In the genomic region with DNA sequence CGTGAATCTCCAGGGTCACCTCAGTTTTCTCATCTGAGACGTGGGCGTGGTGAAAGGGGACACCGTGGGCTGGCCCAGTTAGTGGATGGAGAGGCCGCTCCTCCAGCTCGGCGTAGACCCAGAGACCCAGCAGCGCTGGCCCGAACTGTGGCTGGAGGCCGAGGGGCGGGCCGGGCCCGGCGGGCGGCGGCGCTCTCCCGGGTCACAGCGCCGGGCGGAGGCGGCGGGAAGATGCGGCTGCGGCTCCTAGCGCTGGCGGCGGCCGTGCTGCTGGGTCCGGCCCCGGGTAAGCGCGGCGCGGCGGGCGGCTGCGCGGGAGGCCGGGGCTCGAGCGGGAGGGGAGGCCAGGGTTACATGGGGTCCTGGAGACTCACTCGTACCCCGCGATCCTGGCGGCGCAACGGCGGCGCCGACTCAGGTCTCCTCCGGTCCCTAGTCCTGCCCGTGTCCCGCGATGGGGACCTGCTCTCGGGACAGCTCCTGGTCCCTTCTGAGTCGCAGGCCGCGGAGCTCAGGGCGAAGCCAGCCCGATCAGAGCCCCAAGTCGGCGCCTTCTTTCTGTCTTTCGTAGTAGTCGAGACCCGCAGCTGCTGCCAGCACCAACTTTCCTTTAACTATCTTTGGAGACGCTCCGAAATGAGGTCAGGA, we compare ENCODE assay signal across 9 mouse cellular contexts. TPM values are rescaled to one million over a fixed set of nuclear protein-coding genes. Genes with fewer than 3 reads are reported as not detected.
A peak's percentile ranks its signal among the peaks of the same experiment; 100 is the strongest.
DNase-seq lines count a peak whose midpoint lies in the region; ATAC-seq and TF ChIP-seq lines count a peak whose summit lies in the region.
"Had no signal": no experiment of that assay in that cellular context is flagged by ENCODE, and none has a peak within 500 bp of the region (broad histone marks: within the 10 kb centered on the region; RNA-seq: fewer than 3 reads in every experiment).

A gene (plus strand): TSS at position 76 of the 648 bp plus-strand sequence.

- no peak for TF ChIP-seq CTCF in lung, postnatal 0 days (IDR thresholded peaks at IDR 0.05)

- H3K4me1 ChIP-seq in ES-E14 (ENCODE audit: control insufficient read depth in 2 of 2, insufficient read depth in 2 of 2, low read length in 2 of 2, poor library complexity in 1 of 2) = peaks cover 2 to 3% of the 10 kb centered on the region in 2 experiments; a peak in 1 of 4 replicates
- H3K4me1 ChIP-seq in lung, postnatal 0 days (ENCODE audit: insufficient read depth, low read depth, low read length) = no peaks in the 10 kb centered on the region; the same call in 1 of the 2 replicates

- TF ChIP-seq EP300 in lung, postnatal 0 days (IDR thresholded peaks at IDR 0.05) = no peak

- peak within 1 kb of the TSS; percentile 63 for H3K4me2 ChIP-seq in lung, postnatal 0 days (replicated peaks; ENCODE audit: low read depth, low read length)

- in situ Hi-C loops in ES-E14 (cut with MboI; ENCODE audit: low sequenced_read_pairs in 2 of 2, unreplicated experiment in 2 of 2) = no loop called here

- H3K9ac ChIP-seq in ES-E14 (ENCODE audit: insufficient read depth, low read depth, low read length, poor library complexity, severe bottlenecking) = peak within 1 kb of the TSS; percentile 49
- peak within 1 kb of the TSS; percentile 70 for H3K9ac ChIP-seq in lung, postnatal 0 days (replicated peaks; ENCODE audit: low read depth)

- peak within 1 kb of the TSS; percentile 57 to 63 for H3K4me3 ChIP-seq in ES-E14 (ENCODE audit: insufficient read depth in 1 of 2, low read depth in 1 of 2, low read length in 2 of 2, poor library complexity in 1 of 2, severe bottlenecking in 1 of 2)
- H3K4me3 ChIP-seq in lung, postnatal 0 days (ENCODE audit: low read depth, low read length) = peak within 1 kb of the TSS; percentile 51
- H3K4me3 ChIP-seq: megakaryocyte, embryonic 14.5 days had no signal

- H3K36me3 ChIP-seq in ES-E14 (ENCODE audit: control insufficient read depth, insufficient read depth, low read length, poor library complexity, severe bottlenecking) = no peaks in the 10 kb centered on the region
- H3K36me3 ChIP-seq in lung, postnatal 0 days (ENCODE audit: insufficient read depth, low read length) = no peaks in the 10 kb centered on the region

- no peak within 1 kb of the TSS for H3K27ac ChIP-seq in ES-E14 (ENCODE audit: insufficient read depth, low read depth, low read length, poor library complexity, severe bottlenecking)
- H3K27ac ChIP-seq in lung, postnatal 0 days (ENCODE audit: low read length) = peak within 1 kb of the TSS; percentile 75

- DNase-seq in ES-E14 (ENCODE audit: low read depth, low spot score) = no peak
- peak; percentile 22 for DNase-seq in cerebellum, adult 8-10 months
- DNase-seq in frontal cortex, postnatal 14 days (ENCODE audit: low spot score in 2 of 2) = peak; percentile 10 to 16
- DNase-seq in layer of hippocampus, adult 9-11 months = peak; percentile 13
- peak; percentile 73 for DNase-seq in lung, postnatal 0 days (ENCODE audit: low spot score)
- DNase-seq in right cerebral cortex, adult 2 months (ENCODE audit: low spot score in 2 of 2) = peak; percentile 11 to 15
- no peak for DNase-seq in thymus, postnatal 14 days

- ATAC-seq in hematopoietic stem cell, adult 5-6 weeks (replicated peaks in 1 of 2; ENCODE audit: insufficient read depth in 1 of 2, low FRiP score in 2 of 2, low TSS enrichment in 1 of 2, low read depth in 1 of 2, poor library complexity in 2 of 2, severe bottlenecking in 2 of 2) = peak; percentile 8 to 18; a peak in 1 of 4 replicates
- ATAC-seq in lung, postnatal 0 days = peak; percentile 83

- no peaks in the 10 kb centered on the region for H3K9me3 ChIP-seq in ES-E14 (ENCODE audit: control insufficient read depth, insufficient read depth, low read depth, low read length)
- no peaks in the 10 kb centered on the region for H3K9me3 ChIP-seq in lung, postnatal 0 days (ENCODE audit: low read length)
- H3K9me3 ChIP-seq: megakaryocyte, embryonic 14.5 days had no signal

- WGBS in lung, postnatal 0 days = under 1% methylated on average over 61 of the region's 68 CpGs

- H3K27me3 ChIP-seq in lung, postnatal 0 days (replicated peaks; ENCODE audit: insufficient read depth, low read length) = no peaks in the 10 kb centered on the region

TF ChIP-seq in ES-E14, 5 proteins besides CTCF, POLR2A, EP300 and RAD21:
- no peak for TF ChIP-seq ZNF384 (IDR thresholded peaks at IDR 0.05; ENCODE audit: low read depth, low read length)
TF ChIP-seq in ES-E14: peak in this region for 0.

RNA-seq across cellular contexts. Expression of the gene that starts here (rescaled TPM):
- total RNA-seq in ES-E14 (2012; rRNA removed) = 0.16 and 0.36 TPM in 2 replicates
- total RNA-seq in hematopoietic stem cell, adult 5-6 weeks (2017) = 0.06 and 0.30 TPM in 2 replicates
- polyA plus RNA-seq in lung, postnatal 0 days (2015; fragmentation: Nextera tagmentation; extraction: Ambion mirVana) = 59.5 and 63.6 TPM in 2 replicates

Comparison
In these comparisons a context has a peak if more than half of its experiments do, and no peak if none do; other contexts are left out.
1. Peak in ATAC-seq in hematopoietic stem cell, adult 5-6 weeks; RNA of the gene not detected or under 1 TPM.
2. DNase-seq: peak in cerebellum, adult 8-10 months (single experiment), frontal cortex, postnatal 14 days (2 of 2), layer of hippocampus, adult 9-11 months (single experiment), lung, postnatal 0 days (single experiment) and right cerebral cortex, adult 2 months (2 of 2); none in ES-E14 (single experiment) and thymus, postnatal 14 days (single experiment).